Mouse (Mus musculus): Measurements from ENCODE around the gene Gm45808.

GRCm38 (mm10) chr7:45509181-45509882 lies 22.7 kb upstream of the Gm45808 start:
- no peak for TF ChIP-seq EP300 (optimal IDR thresholded peaks at IDR 0.05)
- no peak for TF ChIP-seq CTCF (IDR thresholded peaks at IDR 0.05; ENCODE audit: low read depth)

All from stomach, postnatal 0 days (tissue).